Mouse (Mus musculus): Measurements from ENCODE around the gene Creld1.

The Creld1 gene

DNA sequence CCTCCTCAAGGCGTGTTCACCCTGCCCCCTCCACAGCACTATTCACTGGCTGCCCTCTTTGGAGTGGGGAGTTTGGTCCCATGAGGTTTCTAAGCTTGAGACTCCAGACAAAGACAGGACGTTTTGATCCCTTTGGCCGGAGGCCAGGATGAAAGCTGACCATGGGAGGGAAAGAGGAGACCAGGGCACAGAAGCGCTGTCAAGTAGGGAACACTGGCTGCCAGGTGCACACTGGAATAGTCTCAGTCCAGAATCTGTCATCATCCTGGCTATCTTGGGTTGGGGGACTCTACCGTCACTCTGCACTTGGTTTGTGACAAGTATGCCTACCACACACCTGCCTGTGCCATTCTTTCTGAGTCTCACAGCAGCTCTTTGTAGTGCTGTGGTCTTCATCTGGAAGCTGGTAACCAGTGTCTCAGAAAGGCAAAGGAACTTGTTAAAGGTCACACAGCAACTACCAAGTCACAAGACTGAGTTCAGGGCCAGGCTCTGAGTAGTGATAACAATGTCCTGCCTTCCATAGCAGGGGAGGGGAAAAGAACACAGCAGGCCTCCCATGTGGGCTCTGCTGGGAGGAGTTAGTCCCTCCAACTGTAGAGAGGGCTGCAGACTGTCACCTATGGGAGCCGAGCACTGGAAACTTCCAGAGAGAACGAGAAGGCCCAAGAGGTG is 25.3 kb downstream of the Creld1 start:
- DNase-seq (ENCODE audit: low read depth, low spot score), result no peak

DNA sequence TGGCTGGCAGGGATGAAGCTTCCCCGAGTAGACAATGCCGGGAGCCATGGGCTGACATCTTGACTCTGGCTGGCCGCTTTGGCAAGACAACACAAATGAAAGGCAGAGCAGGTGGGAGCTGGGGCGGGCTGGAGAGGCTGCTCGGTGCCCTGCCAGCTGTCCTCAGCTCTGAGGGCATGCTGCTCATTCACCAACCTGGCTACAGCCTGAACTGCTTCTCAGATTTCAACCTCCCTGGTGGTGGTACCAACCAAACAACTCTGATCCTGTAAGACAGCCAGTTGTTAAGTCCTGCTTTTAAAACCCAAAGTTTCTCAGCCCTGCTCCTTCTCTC is 25.8 kb downstream of the Creld1 start:
- DNase-seq (ENCODE audit: low read depth, low spot score), result no peak

DNA sequence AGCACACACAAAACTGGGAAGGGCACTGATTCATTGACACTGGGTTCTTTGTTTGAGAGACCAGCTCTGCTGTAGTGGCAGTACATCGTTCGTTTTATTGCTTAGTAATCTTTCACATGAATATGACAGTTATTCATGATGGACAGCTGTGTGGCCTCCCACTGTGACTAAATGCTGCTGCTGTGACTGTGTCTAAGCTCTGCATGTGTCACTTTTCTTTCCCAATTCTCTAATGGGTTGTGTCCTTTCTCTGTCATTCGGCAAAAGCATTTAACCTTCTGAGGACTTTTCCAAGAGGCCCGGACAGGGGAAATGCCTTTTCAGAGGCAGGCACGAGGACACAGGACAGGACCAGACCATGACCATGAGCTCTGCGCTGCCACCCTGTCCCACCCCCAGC is 30.8 kb downstream of the Creld1 start:
- no peak for DNase-seq (ENCODE audit: low read depth, low spot score)

GRCm38 (mm10) chr6:113514600-113514999 is 31.5 kb downstream of the Creld1 start:
- DNase-seq (ENCODE audit: low read depth, low spot score), result no peak

GRCm38 (mm10) chr6:113517434-113518080 is 34.5 kb downstream of the Creld1 start:
- no peak for DNase-seq (ENCODE audit: low read depth, low spot score)

DNA sequence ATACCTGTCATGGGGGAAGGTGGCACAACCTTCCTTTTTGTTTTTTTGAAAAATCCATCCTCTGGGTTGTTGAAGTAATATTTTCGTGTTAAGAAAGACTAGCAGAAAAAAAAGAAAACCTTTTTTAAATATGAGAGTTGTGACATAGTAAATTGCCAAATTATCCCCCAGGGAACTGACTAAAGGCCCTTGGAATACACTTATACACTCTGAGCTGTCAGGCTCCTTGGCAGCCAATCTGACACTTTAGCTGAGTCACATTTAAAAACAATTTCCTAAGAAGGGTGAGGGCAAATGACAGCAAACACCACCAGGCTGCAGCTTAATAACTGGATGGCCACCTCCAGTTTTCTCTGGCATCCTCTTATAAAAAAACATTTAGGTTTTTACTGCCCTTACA is 39.2 kb downstream of the Creld1 start:
- no peak for DNase-seq (ENCODE audit: low read depth, low spot score)

GRCm38 (mm10) chr6:113523420-113523819 is 40.3 kb downstream of the Creld1 start:
- no peak for DNase-seq (ENCODE audit: low read depth, low spot score)

- DNase-seq (ENCODE audit: low read depth, low spot score), result peak; percentile 92
Observed at GRCm38 (mm10) chr6:113530932-113531839, 48.1 kb downstream of the Creld1 start, which contains the start of the genes Emc3 and Fancd2. TSS of gene Emc3 (minus strand) at chr6:113531652. TSS of gene Fancd2 (plus strand) at chr6:113531682.

- no peak for DNase-seq (ENCODE audit: low read depth, low spot score)
Observed at GRCm38 (mm10) chr6:113531840-113532404, 48.8 kb downstream of the Creld1 start.

DNA sequence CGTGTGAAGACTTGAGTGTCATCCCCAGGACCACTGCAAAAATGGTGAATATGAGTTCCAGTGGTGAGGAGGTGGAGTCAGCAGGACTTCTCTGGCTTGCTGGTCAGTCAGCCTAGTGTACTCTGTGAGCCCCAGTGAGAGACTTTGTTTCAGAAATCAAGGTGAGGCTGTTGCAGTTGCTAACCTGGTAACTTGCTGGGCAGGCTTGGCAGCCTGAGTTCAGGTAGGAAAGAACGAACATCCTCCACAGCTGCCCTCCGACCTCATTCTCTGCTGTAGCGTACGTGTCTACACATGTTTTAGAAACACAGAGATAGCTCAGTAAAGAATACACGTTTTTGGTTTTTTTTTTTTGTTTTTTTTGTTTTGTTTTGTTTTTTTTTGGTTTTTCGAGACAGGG is 51.8 kb downstream of the Creld1 start:
- DNase-seq (ENCODE audit: low read depth, low spot score), result no peak

- DNase-seq (ENCODE audit: low read depth, low spot score), result no peak
Observed at GRCm38 (mm10) chr6:113541610-113542009, 58.5 kb downstream of the Creld1 start.

Data from CD4-positive, CD25-positive, alpha-beta regulatory T cell, adult 2 months (primary cell).